Mouse (Mus musculus) lung, postnatal 0 days (tissue): Measurements from ENCODE around the gene Rps2. TPM values are rescaled to one million over a fixed set of nuclear protein-coding genes. Genes with fewer than 3 reads are reported as not detected.

ENCODE experiments used
- ATAC-seq: fragments of 200-750 bp; cut with Nextera tagmentation; 2 replicates; pipeline ENCODE4 v1.8.0; 2017; ENCODE audit warnings: moderate library complexity
- DNase-seq: peaks from one replicate; pipeline ENCODE4 v3.0.0-alpha.2; 2016; ENCODE audit warnings: low spot score
- H3K27ac ChIP-seq: fragments of 300-500 bp; sonication (generic); 2 replicates; pipeline ENCODE4 v1.5.1; 2014; ENCODE audit warnings: antibody characterized with exemption, mild to moderate bottlenecking, low read length, mixed read lengths
- H3K27me3 ChIP-seq: fragments of 300-500 bp; sonication (generic); replicated peaks from 2 replicates; pipeline ENCODE4 v1.6.1; 2014; ENCODE audit warnings: low read length, mixed read lengths; ENCODE audit not compliant: insufficient read depth
- H3K36me3 ChIP-seq: fragments of 300-500 bp; sonication (generic); 2 replicates; pipeline ENCODE4 v1.6.1; 2014; ENCODE audit warnings: low read length, mixed read lengths; ENCODE audit not compliant: insufficient read depth
- H3K4me1 ChIP-seq: fragments of 300-500 bp; sonication (generic); 2 replicates; pipeline ENCODE4 v1.6.1; 2014; ENCODE audit warnings: antibody characterized with exemption, low read depth, low read length, mixed read lengths; ENCODE audit not compliant: insufficient read depth
- H3K4me2 ChIP-seq: fragments of 300-500 bp; sonication (generic); replicated peaks from 2 replicates; pipeline ENCODE4 v1.6.1; 2014; ENCODE audit warnings: low read depth, mild to moderate bottlenecking, low read length, moderate library complexity, mixed read lengths
- H3K4me3 ChIP-seq: fragments of 300-500 bp; sonication (generic); 2 replicates; pipeline ENCODE4 v1.5.1; 2014; ENCODE audit warnings: low read depth, low read length
- H3K9ac ChIP-seq: fragments of 300-500 bp; sonication (generic); replicated peaks from 2 replicates; pipeline ENCODE4 v1.6.1; 2014; ENCODE audit warnings: low read depth, mild to moderate bottlenecking
- H3K9me3 ChIP-seq: fragments of 300-500 bp; sonication (generic); 2 replicates; pipeline ENCODE4 v1.6.1; 2016; ENCODE audit warnings: low read length, mixed read lengths
- CTCF ChIP-seq: IDR thresholded peaks from 2 replicates; pipeline ENCODE4 v1.5.1; 2016; ENCODE audit warnings: antibody characterized with exemption, mild to moderate bottlenecking
- EP300 ChIP-seq: IDR thresholded peaks from 2 replicates; pipeline ENCODE4 v1.6.1; 2016; ENCODE audit warnings: antibody characterized with exemption, mild to moderate bottlenecking, control low read depth
- WGBS: fragments of 180-500 bp; shearing (Covaris S2); extraction: QIAGEN DNeasy Blood & Tissue Kit; methylation state at CpG from one replicate; pipeline ENCODE4 v1.1.7; 2014; 5-methylcytosine and 5-hydroxymethylcytosine counted together
- polyA plus RNA-seq: library from polyadenylated mRNA; unstranded; fragments of >200 nt; fragmentation: Nextera tagmentation; extraction: Ambion mirVana; gene quantifications from 2 replicates; pipeline ENCODE4 v1.2.1, GENCODE M21; 2015

Rps2 gene
- polyA plus RNA-seq, 1 experiment from 2014 or later, result 834 TPM

DNA sequence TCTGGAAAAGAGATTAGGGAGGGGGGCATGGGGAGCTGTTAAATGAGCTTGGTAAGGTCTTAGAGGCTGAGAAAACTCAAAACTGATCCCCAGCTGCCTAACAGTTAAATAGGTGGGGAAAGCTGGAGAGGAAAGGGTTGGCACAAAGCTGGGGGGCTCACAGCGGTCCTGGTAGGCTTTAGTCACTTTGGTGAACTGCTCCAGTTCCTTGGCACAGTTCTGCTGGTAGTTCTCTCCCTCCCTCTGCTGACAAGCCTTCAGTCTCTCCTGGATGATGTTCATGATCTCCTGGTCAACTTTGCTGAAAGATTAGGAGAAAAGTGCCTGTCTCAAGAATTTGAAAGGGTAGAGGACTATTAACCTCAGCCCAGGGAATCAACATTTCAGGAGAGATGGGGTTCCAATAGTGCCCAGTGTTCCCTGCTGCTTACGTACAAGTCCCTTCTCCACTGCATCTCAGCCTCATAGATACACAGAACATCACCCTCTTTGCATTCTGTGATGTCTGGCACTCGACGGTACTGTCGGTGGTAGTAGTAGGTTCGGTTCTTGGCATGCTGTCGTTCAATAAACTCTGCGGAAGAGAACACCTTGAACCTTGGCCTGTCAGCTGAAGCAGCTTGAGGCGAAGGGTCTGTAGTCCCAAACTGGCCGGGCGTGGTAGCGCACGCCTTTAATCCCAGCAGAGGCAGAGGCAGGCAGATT, 4.5 kb downstream of the Rps2 start:
- TF ChIP-seq CTCF (no peak), EP300 (no peak)
- no peak for ATAC-seq
- Histone ChIP-seq H3K4me2 (no peak overlapping the region), H3K27ac (no peak overlapping the region), H3K4me3 (no peak overlapping the region), H3K9me3 (no peaks in the 10 kb centered on the region), H3K9ac (no peak overlapping the region), H3K36me3 (peaks cover 11% of the 10 kb centered on the region; the same call in 1 of the 2 replicates), H3K27me3 (no peaks in the 10 kb centered on the region), H3K4me1 (peaks cover 10% of the 10 kb centered on the region; the same call in 1 of the 2 replicates)
- DNase-seq, result no peak
- 31% methylated on average over 13 of the region's 13 CpGs for WGBS

- Histone ChIP-seq H3K4me2 (peak overlapping the region; percentile 91), H3K4me1 (peaks cover 10% of the 10 kb centered on the region; the same call in 1 of the 2 replicates), H3K27me3 (no peaks in the 10 kb centered on the region), H3K4me3 (peak overlapping the region; percentile 62), H3K9ac (peak overlapping the region; percentile 92), H3K27ac (peak overlapping the region; percentile 86), H3K36me3 (peaks cover 11% of the 10 kb centered on the region; the same call in 1 of the 2 replicates), H3K9me3 (no peaks in the 10 kb centered on the region)
- WGBS, result 3% methylated on average over 12 of the region's 12 CpGs
- no peak for ATAC-seq
- DNase-seq, result no peak
- TF ChIP-seq EP300, result no peak
- no peak for TF ChIP-seq CTCF
Measured at GRCm38 (mm10) chr17:24723122-24723880, 5.4 kb downstream of the Rps2 start.

GRCm38 (mm10) chr17:24723881-24724180, 5.9 kb downstream of the Rps2 start:
- Histone ChIP-seq H3K9me3 (no peaks in the 10 kb centered on the region), H3K4me1 (peaks cover 9% of the 10 kb centered on the region; the same call in 1 of the 2 replicates), H3K27ac (peak overlapping the region; percentile 86), H3K4me3 (peak overlapping the region; percentile 62), H3K36me3 (peaks cover 11% of the 10 kb centered on the region; the same call in 1 of the 2 replicates), H3K27me3 (no peaks in the 10 kb centered on the region), H3K4me2 (peak overlapping the region; percentile 91), H3K9ac (peak overlapping the region; percentile 92)
- WGBS, result 0% methylated on average over 15 of the region's 15 CpGs
- DNase-seq, result peak; percentile 25
- no peak for ATAC-seq
- TF ChIP-seq CTCF (no peak), EP300 (no peak)

DNA sequence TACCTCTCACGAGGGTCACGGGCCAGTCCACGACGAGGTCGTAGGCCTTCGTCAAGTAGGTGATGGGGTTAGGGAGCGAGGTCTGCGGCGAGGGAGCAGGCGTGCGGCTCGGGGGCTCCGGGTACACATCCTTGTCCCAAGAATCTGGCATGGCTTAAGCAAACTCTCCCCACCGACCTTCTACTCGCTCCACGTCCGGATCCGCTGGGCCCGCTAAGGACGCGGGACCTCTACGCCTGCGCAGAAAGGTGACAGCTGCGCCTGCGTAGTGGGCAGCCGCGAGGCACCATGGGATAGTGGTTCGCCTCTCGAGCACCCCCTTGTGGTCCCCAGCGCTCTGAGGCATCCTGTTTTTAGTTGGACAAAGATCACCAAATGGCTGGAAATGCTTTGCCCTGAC, 6.3 kb downstream of the Rps2 start, which contains the start of gene Ndufb10:
Gene Ndufb10, minus strand, starts transcription at position 295 of the 400 bp plus-strand sequence.
- ATAC-seq (peak; percentile 73), DNase-seq (peak; percentile 97)
- Histone ChIP-seq H3K36me3 (peaks cover 11% of the 10 kb centered on the region; the same call in 1 of the 2 replicates), H3K27me3 (no peaks in the 10 kb centered on the region), H3K9ac (peak within 1 kb of the TSS; percentile 92), H3K4me2 (peak within 1 kb of the TSS; percentile 91), H3K27ac (peak within 1 kb of the TSS; percentile 86), H3K9me3 (no peaks in the 10 kb centered on the region), H3K4me3 (peak within 1 kb of the TSS; percentile 62), H3K4me1 (peaks cover 7% of the 10 kb centered on the region; the same call in 1 of the 2 replicates)
- TF ChIP-seq EP300, result no peak
- peak; percentile 99 for TF ChIP-seq CTCF
- WGBS, result under 1% methylated on average over 30 of the region's 30 CpGs

DNA sequence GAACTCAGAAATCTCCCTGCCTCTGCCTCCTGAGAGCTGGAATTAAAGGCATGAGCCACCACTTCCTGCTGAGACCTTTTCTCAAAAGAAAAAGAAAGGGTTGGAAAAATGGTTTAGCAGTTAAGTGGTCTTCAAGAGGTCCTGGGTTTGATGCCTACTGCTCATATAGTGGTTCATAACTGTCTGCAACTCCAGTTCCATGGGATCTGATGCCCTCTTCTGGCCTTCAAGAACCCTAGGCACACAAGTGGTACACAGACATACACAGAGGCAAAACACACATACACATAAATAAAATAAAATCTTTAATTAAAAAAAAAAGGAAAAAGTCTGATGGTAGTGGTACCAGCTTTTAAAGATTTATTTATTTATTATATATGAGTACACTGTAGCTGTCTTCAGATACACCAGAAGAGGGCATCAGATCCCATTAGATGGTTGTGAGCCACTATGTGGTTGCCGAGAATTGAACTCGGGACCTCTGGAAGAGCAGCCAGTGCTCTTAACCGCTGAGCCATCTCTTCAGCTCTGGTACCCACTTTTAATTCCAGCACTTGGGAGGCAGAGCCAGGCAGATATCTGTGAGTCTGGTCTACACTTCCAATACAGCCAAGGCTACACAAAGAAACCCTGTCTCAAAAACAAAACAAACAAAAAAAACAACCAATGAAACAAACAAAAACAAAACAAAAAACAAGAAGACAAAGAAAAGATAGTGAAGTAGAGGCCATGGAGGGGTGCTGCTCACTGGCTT, 7.9 kb downstream of the Rps2 start:
- Histone ChIP-seq H3K36me3 (peaks cover 11% of the 10 kb centered on the region; the same call in 1 of the 2 replicates), H3K27me3 (no peaks in the 10 kb centered on the region), H3K4me1 (peaks cover 7% of the 10 kb centered on the region; the same call in 1 of the 2 replicates), H3K27ac (no peak overlapping the region), H3K9ac (no peak overlapping the region), H3K9me3 (no peaks in the 10 kb centered on the region), H3K4me2 (no peak overlapping the region), H3K4me3 (no peak overlapping the region)
- ATAC-seq (no peak), DNase-seq (no peak)
- TF ChIP-seq CTCF (no peak), EP300 (no peak)
- WGBS, result 71% methylated on average over 3 of the region's 3 CpGs

- TF ChIP-seq EP300 (no peak), CTCF (no peak)
- H3K27me3 ChIP-seq, result no peaks in the 10 kb centered on the region
- H3K9me3 ChIP-seq, result no peaks in the 10 kb centered on the region
- H3K4me1 ChIP-seq, result peaks cover 7% of the 10 kb centered on the region; the same call in 1 of the 2 replicates
- no peak for ATAC-seq
- no peak within 1 kb of the TSS for H3K9ac ChIP-seq
- no peak within 1 kb of the TSS for H3K27ac ChIP-seq
- DNase-seq, result no peak
- 57% methylated on average over 2 of the region's 2 CpGs for WGBS
- no peaks in the 10 kb centered on the region for H3K36me3 ChIP-seq
- H3K4me2 ChIP-seq, result no peak within 1 kb of the TSS
- H3K4me3 ChIP-seq, result no peak within 1 kb of the TSS
Measured at GRCm38 (mm10) chr17:24727618-24728017, 9.7 kb downstream of the Rps2 start, which contains the start of gene Rpl3l. Gene Rpl3l (plus strand): TSS chr17:24727820.
